Mouse (Mus musculus) embryonic facial prominence, embryonic 14.5 days (tissue): ENCODE measurements at regions not wholly inside any gene's neighbourhood (a gene's known extent, or its start where the extent isn't known, plus 50 kb on each side); places are given as distances from the start of the nearest gene placed in this dataset.

ENCODE experiments used
- ATAC-seq: fragments of 200-750 bp; cut with Nextera tagmentation; 2 replicates; pipeline ENCODE4 v1.8.0; 2017; ENCODE audit warnings: low read depth, moderate number of reproducible peaks, moderate TSS enrichment
- DNase-seq: peaks from one replicate; pipeline ENCODE4 v3.0.0-alpha.2; 2015; ENCODE audit warnings: low spot score
- H3K27ac ChIP-seq: fragments of 300-500 bp; sonication (generic); replicated peaks from 2 replicates; pipeline ENCODE4 v1.5.1; 2014; ENCODE audit warnings: low read depth, mild to moderate bottlenecking, low read length, moderate library complexity
- H3K27me3 ChIP-seq: fragments of 300-500 bp; sonication (generic); replicated peaks from 2 replicates; pipeline ENCODE4 v1.6.1; 2014; ENCODE audit warnings: low read length; ENCODE audit not compliant: control insufficient read depth, insufficient read depth
- H3K36me3 ChIP-seq: fragments of 300-500 bp; sonication (generic); 2 replicates; pipeline ENCODE4 v1.6.1; 2014; ENCODE audit warnings: low read length, mixed read lengths; ENCODE audit not compliant: control insufficient read depth, insufficient read depth
- H3K4me1 ChIP-seq: fragments of 300-500 bp; sonication (generic); 2 replicates; pipeline ENCODE4 v1.6.1; 2014; ENCODE audit warnings: antibody characterized with exemption, low read length; ENCODE audit not compliant: control insufficient read depth, insufficient read depth
- H3K4me2 ChIP-seq: fragments of 300-500 bp; sonication (generic); 2 replicates; pipeline ENCODE4 v1.6.1; 2014; ENCODE audit warnings: low read depth, mild to moderate bottlenecking, low read length, moderate library complexity, mixed read lengths
- H3K4me3 ChIP-seq: fragments of 300-500 bp; sonication (generic); 2 replicates; pipeline ENCODE4 v1.5.1; 2014; ENCODE audit warnings: low read depth, mild to moderate bottlenecking, low read length
- H3K9ac ChIP-seq: fragments of 300-500 bp; sonication (generic); 2 replicates; pipeline ENCODE4 v1.6.1; 2014; ENCODE audit warnings: low read depth, mild to moderate bottlenecking, low read length, moderate library complexity, mixed read lengths
- H3K9me3 ChIP-seq: fragments of 300-500 bp; sonication (generic); 2 replicates; pipeline ENCODE4 v1.6.1; 2016; ENCODE audit warnings: low read length; ENCODE audit not compliant: control insufficient read depth
- WGBS: fragments of 180-500 bp; shearing (Covaris S2); extraction: QIAGEN DNeasy Blood & Tissue Kit; methylation state at CpG from one replicate; pipeline ENCODE4 v1.1.7; 2014; 5-methylcytosine and 5-hydroxymethylcytosine counted together

GRCm38 (mm10) chr12:52622398-52622797 is 76.8 kb upstream of the Akap6 start:
- Histone ChIP-seq H3K36me3 (no peaks in the 10 kb centered on the region), H3K4me2 (no peak overlapping the region), H3K27ac (no peak overlapping the region), H3K27me3 (no peaks in the 10 kb centered on the region), H3K4me3 (no peak overlapping the region), H3K4me1 (no peaks in the 10 kb centered on the region), H3K9me3 (no peaks in the 10 kb centered on the region), H3K9ac (no peak overlapping the region)
- no peak for DNase-seq
- ATAC-seq, result no peak
- WGBS, result 91% methylated on average over 6 of the region's 6 CpGs

- DNase-seq (no peak), ATAC-seq (no peak)
- H3K9me3 ChIP-seq, result no peaks in the 10 kb centered on the region
- H3K27ac ChIP-seq, result no peak overlapping the region
- H3K9ac ChIP-seq, result no peak overlapping the region
- 61% methylated on average over 10 of the region's 10 CpGs for WGBS
- H3K4me1 ChIP-seq, result no peaks in the 10 kb centered on the region
- H3K4me2 ChIP-seq, result no peak overlapping the region
- H3K4me3 ChIP-seq, result no peak overlapping the region
- H3K27me3 ChIP-seq, result no peaks in the 10 kb centered on the region
- no peaks in the 10 kb centered on the region for H3K36me3 ChIP-seq
Measured at GRCm38 (mm10) chr12:52623416-52624108, 75.6 kb upstream of the Akap6 start.

- no peaks in the 10 kb centered on the region for H3K36me3 ChIP-seq
- ATAC-seq, result no peak
- WGBS, result 44% methylated on average over 1 of the region's 1 CpGs
Measured at GRCm38 (mm10) chr12:52624871-52625270, 74.3 kb upstream of the Akap6 start.

GRCm38 (mm10) chr12:52628771-52629170 is 70.4 kb upstream of the Akap6 start:
- H3K36me3 ChIP-seq, result no peaks in the 10 kb centered on the region
- ATAC-seq (no peak), DNase-seq (no peak)
- no peaks in the 10 kb centered on the region for H3K4me1 ChIP-seq
- 71% methylated on average over 5 of the region's 5 CpGs for WGBS
- no peak overlapping the region for H3K4me2 ChIP-seq
- H3K9ac ChIP-seq, result no peak overlapping the region
- no peaks in the 10 kb centered on the region for H3K27me3 ChIP-seq
- no peaks in the 10 kb centered on the region for H3K9me3 ChIP-seq
- no peak overlapping the region for H3K4me3 ChIP-seq
- H3K27ac ChIP-seq, result no peak overlapping the region

More at GRCm38 (mm10) chr12:52624871-52625270, 74.3 kb upstream of the Akap6 start:
- H3K4me3 ChIP-seq, result no peak overlapping the region
- DNase-seq, result no peak
- no peak overlapping the region for H3K4me2 ChIP-seq
- no peaks in the 10 kb centered on the region for H3K9me3 ChIP-seq
- no peaks in the 10 kb centered on the region for H3K4me1 ChIP-seq
- no peaks in the 10 kb centered on the region for H3K27me3 ChIP-seq
- no peak overlapping the region for H3K9ac ChIP-seq
- no peak overlapping the region for H3K27ac ChIP-seq

GRCm38 (mm10) chr12:52635121-52635878 is 63.9 kb upstream of the Akap6 start:
- Histone ChIP-seq H3K4me2 (no peak overlapping the region), H3K27me3 (no peaks in the 10 kb centered on the region), H3K36me3 (no peaks in the 10 kb centered on the region), H3K4me3 (no peak overlapping the region), H3K27ac (peak overlapping the region; percentile 33; the same call in 1 of the 2 replicates), H3K9me3 (no peaks in the 10 kb centered on the region), H3K9ac (no peak overlapping the region), H3K4me1 (peaks cover 5% of the 10 kb centered on the region)
- DNase-seq (peak; percentile 33), ATAC-seq (no peak)
- 44% methylated on average over 8 of the region's 8 CpGs for WGBS

GRCm38 (mm10) chr12:52636186-52636881 is 62.8 kb upstream of the Akap6 start:
- H3K27ac ChIP-seq, result no peak overlapping the region
- no peak overlapping the region for H3K9ac ChIP-seq
- H3K27me3 ChIP-seq, result no peaks in the 10 kb centered on the region
- DNase-seq (peak; percentile 16), ATAC-seq (no peak)
- H3K4me3 ChIP-seq, result no peak overlapping the region
- peaks cover 5% of the 10 kb centered on the region for H3K4me1 ChIP-seq
- H3K4me2 ChIP-seq, result no peak overlapping the region
- WGBS, result 71% methylated on average over 6 of the region's 6 CpGs
- no peaks in the 10 kb centered on the region for H3K36me3 ChIP-seq
- H3K9me3 ChIP-seq, result no peaks in the 10 kb centered on the region

- Histone ChIP-seq H3K36me3 (no peaks in the 10 kb centered on the region), H3K4me1 (peaks cover 5% of the 10 kb centered on the region), H3K27ac (peak overlapping the region; percentile 61; the same call in 1 of the 2 replicates), H3K27me3 (no peaks in the 10 kb centered on the region), H3K9ac (no peak overlapping the region), H3K4me2 (no peak overlapping the region), H3K4me3 (no peak overlapping the region), H3K9me3 (no peaks in the 10 kb centered on the region)
- no peak for ATAC-seq
- DNase-seq, result no peak
- WGBS, result 90% methylated on average over 4 of the region's 4 CpGs
Measured at GRCm38 (mm10) chr12:52636920-52637319, 62.3 kb upstream of the Akap6 start.

- H3K27ac ChIP-seq, result peak overlapping the region; percentile 61
Measured at GRCm38 (mm10) chr12:52637506-52638249, 61.5 kb upstream of the Akap6 start.

More at GRCm38 (mm10) chr12:52637506-52638249, 61.5 kb upstream of the Akap6 start:
- Histone ChIP-seq H3K4me3 (no peak overlapping the region), H3K4me2 (peak overlapping the region; percentile 29), H3K36me3 (no peaks in the 10 kb centered on the region), H3K9me3 (no peaks in the 10 kb centered on the region), H3K4me1 (peaks cover 5% of the 10 kb centered on the region), H3K27me3 (no peaks in the 10 kb centered on the region), H3K9ac (0 out of 2 replicates have a peak overlapping the region, but pooled peaks have one; percentile 3)
- WGBS, result 48% methylated on average over 14 of the region's 14 CpGs
- ATAC-seq (0 out of 2 replicates have a peak, but pooled peaks have one; percentile 41), DNase-seq (peak; percentile 73)
